Mouse (Mus musculus) embryonic facial prominence, embryonic 10.5 days (tissue): Measurements from ENCODE around the gene Phf10. TPM values are rescaled to one million over a fixed set of nuclear protein-coding genes. Genes with fewer than 3 reads are reported as not detected.
A peak's percentile ranks its signal among the peaks of the same experiment; 100 is the strongest.
"Not testable (repeated sequence)": the region's sequence is repeated elsewhere in the genome, so short reads cannot be mapped to it uniquely, and the experiment has no call there.

Source experiments
- DNase-seq: peaks from one replicate; pipeline ENCODE4 v3.0.0-alpha.2; 2017; ENCODE audit warnings: low spot score
- H3K27ac ChIP-seq: fragments of 300-500 bp; sonication (generic); replicated peaks from 2 replicates; pipeline ENCODE4 v1.5.1; 2016; ENCODE audit warnings: mild to moderate bottlenecking
- H3K27me3 ChIP-seq: fragments of 300-500 bp; sonication (generic); replicated peaks from 2 replicates; pipeline ENCODE4 v1.6.1; 2016; ENCODE audit warnings: low read depth, mild to moderate bottlenecking; ENCODE audit not compliant: poor library complexity, severe bottlenecking
- H3K36me3 ChIP-seq: fragments of 300-500 bp; sonication (generic); replicated peaks from 2 replicates; pipeline ENCODE4 v1.6.1; 2016; ENCODE audit warnings: mild to moderate bottlenecking, moderate library complexity
- H3K4me1 ChIP-seq: fragments of 300-500 bp; sonication (generic); 2 replicates; pipeline ENCODE4 v1.6.1; 2016
- H3K4me3 ChIP-seq: fragments of 300-500 bp; sonication (generic); 2 replicates; pipeline ENCODE4 v1.5.1; 2016; ENCODE audit warnings: mild to moderate bottlenecking, moderate library complexity
- H3K9me3 ChIP-seq: fragments of 300-500 bp; sonication (generic); 2 replicates; pipeline ENCODE4 v1.6.1; 2016; ENCODE audit warnings: mild to moderate bottlenecking
- WGBS: fragments of 180-500 bp; shearing (Covaris S2); methylation state at CpG from one replicate; pipeline ENCODE4 v1.1.7; 2016; 5-methylcytosine and 5-hydroxymethylcytosine counted together
- polyA plus RNA-seq: library from polyadenylated mRNA; unstranded; fragments of >200 nt; fragmentation: Nextera tagmentation; extraction: Ambion mirVana; gene quantifications from 2 replicates; pipeline ENCODE4 v1.2.1, GENCODE M21; 2016

Phf10 gene
- polyA plus RNA-seq, 1 experiment from 2014 or later = 33.8 TPM

GRCm38 (mm10) chr17:14961557-14962154, 583 bp upstream of the Phf10 start:
- not testable (repeated sequence) for H3K27me3 ChIP-seq, H3K4me3 ChIP-seq, H3K36me3 ChIP-seq, H3K9me3 ChIP-seq, DNase-seq, H3K27ac ChIP-seq
- WGBS = no CpG with 5 or more reads among the region's 44 CpGs
- peaks cover 12% of the 10 kb centered on the region for H3K4me1 ChIP-seq

- peaks cover 12% of the 10 kb centered on the region for H3K4me1 ChIP-seq
- peak; percentile 50 for DNase-seq
These were observed 553 bp downstream of the Phf10 start for GRCm38 (mm10) chr17:14960520-14960919.

GRCm38 (mm10) chr17:14959979-14960378, 1.1 kb downstream of the Phf10 start:
- peaks cover 9% of the 10 kb centered on the region for H3K36me3 ChIP-seq
- no peaks in the 10 kb centered on the region for H3K27me3 ChIP-seq
- 30% methylated on average over 3 of the region's 3 CpGs for WGBS
- H3K27ac ChIP-seq = no peak overlapping the region
- no peak for DNase-seq
- peak overlapping the region; percentile 79 for H3K4me3 ChIP-seq
- peaks cover 12% of the 10 kb centered on the region for H3K4me1 ChIP-seq
- no peaks in the 10 kb centered on the region for H3K9me3 ChIP-seq

More at GRCm38 (mm10) chr17:14960520-14960919, 553 bp downstream of the Phf10 start:
- Histone ChIP-seq H3K36me3 (peaks cover 9% of the 10 kb centered on the region), H3K9me3 (no peaks in the 10 kb centered on the region), H3K27ac (peak overlapping the region; percentile 87), H3K27me3 (no peaks in the 10 kb centered on the region), H3K4me3 (peak overlapping the region; percentile 79)
- under 1% methylated on average over 22 of the region's 23 CpGs for WGBS

DNA sequence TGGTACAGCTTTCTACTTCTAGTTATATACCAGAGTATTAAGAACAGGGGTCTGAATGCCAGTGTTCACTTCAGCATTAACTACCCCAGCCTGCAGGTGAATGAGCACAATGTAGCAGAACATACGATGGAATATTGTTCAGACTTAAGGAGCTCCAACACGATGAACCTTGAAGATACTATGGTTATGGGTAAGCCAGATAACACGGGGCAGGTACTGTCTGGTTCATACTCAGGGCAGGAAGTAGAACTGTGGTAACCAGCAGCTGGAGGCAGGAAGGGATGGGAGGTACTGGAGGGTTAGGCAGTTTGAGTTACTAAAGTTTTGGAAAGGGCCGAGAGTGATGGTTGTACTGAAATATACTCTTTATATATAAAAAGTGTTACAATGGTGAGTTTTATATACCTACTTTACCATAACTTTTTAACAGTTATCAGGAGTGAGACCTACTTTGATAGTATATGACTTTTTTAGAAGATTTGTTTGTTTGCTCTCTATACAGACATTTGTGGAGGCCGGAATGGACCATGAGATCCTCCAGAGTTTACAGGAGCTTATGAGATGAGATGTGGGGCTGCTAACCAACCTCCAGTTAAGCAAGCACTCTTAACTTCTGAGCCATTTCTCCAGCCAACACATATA, 2.3 kb downstream of the Phf10 start:
- Histone ChIP-seq H3K4me1 (peaks cover 12% of the 10 kb centered on the region), H3K9me3 (no peaks in the 10 kb centered on the region), H3K27me3 (no peaks in the 10 kb centered on the region), H3K36me3 (peaks cover 19% of the 10 kb centered on the region), H3K27ac (no peak overlapping the region), H3K4me3 (no peak overlapping the region)
- 91% methylated on average over 5 of the region's 5 CpGs for WGBS
- no peak for DNase-seq

DNA sequence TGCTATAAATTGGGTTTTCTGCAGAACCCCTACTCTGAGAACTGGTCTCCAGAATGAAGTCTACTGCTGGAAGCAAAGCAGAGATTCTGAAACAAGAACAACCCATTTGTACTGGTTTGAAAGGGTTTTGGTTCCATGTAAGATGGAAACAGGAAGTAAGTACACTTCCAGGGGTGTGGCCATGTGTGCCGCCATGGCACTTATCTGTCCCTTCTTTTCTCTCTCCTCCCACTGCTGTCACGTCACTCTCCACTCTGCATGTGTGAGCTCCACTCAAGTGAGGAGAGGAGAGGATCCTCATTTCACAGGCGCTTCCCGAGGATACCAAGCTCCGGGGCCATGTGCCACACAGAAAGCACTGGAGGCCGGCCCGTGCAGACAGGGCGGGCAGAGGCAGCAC, 7.6 kb downstream of the Phf10 start:
- no peak overlapping the region for H3K27ac ChIP-seq
- H3K4me3 ChIP-seq = no peak overlapping the region
- DNase-seq = no peak
- H3K36me3 ChIP-seq = peaks cover 63% of the 10 kb centered on the region
- 91% methylated on average over 8 of the region's 8 CpGs for WGBS
- no peaks in the 10 kb centered on the region for H3K27me3 ChIP-seq
- H3K4me1 ChIP-seq = no peaks in the 10 kb centered on the region
- H3K9me3 ChIP-seq = no peaks in the 10 kb centered on the region

DNA sequence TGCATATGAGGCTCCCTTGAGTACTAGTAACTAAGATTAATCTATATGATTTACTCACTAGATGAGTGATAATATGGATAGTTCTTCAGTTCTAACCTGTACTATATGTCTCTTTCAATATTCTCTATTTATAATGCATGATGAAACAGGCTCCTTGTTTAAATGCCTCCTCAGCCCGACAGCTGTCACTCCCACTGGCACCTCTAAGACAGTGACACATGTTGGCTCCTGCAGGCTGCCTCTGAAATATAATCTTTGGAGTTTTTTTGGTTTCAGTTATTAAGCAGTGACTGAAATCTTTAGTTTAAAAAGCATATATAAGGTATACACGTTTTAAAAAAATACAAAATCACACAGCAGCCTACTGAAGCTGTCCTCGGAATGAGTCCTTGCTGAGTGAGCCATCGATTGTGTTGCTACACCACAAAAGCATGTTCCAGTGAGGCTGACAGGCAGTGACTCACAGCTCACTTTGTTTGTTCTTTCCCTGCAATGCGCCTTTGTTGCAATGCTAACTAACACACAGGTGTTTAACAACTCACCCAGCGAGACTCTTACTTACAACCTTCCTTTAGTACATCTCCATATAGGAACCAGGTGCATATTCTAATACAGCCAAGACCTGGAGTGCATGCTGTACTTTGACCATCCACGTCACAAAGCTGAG, 11.8 kb downstream of the Phf10 start:
- Histone ChIP-seq H3K27ac (no peak overlapping the region), H3K9me3 (no peaks in the 10 kb centered on the region), H3K27me3 (no peaks in the 10 kb centered on the region), H3K4me3 (no peak overlapping the region), H3K4me1 (peaks cover 4% of the 10 kb centered on the region), H3K36me3 (peaks cover 89% of the 10 kb centered on the region)
- 89% methylated on average over 7 of the region's 7 CpGs for WGBS
- DNase-seq = no peak

- H3K4me3 ChIP-seq = peak overlapping the region; percentile 93
- H3K36me3 ChIP-seq = peaks cover 47% of the 10 kb centered on the region
- H3K4me1 ChIP-seq = peaks cover 21% of the 10 kb centered on the region
- no peak for DNase-seq
- H3K9me3 ChIP-seq = no peaks in the 10 kb centered on the region
- no peaks in the 10 kb centered on the region for H3K27me3 ChIP-seq
- 91% methylated on average over 1 of the region's 1 CpGs for WGBS
- no peak overlapping the region for H3K27ac ChIP-seq
These were observed 16.5 kb downstream of the Phf10 start for GRCm38 (mm10) chr17:14944551-14944950.

DNA sequence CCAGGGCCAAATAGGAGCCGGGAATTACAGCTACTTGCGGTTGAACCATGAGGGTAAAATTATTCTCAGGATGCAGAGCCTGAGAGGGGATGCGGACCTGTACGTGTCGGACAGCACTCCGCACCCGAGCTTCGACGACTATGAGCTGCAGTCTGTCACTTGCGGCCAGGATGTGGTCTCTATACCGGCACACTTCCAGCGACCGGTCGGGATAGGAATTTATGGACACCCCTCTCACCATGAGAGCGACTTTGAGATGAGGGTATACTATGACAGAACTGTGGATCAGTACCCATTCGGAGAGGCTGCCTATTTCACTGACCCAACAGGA, 17.4 kb downstream of the Phf10 start:
- Histone ChIP-seq H3K27me3 (no peaks in the 10 kb centered on the region), H3K4me3 (peak overlapping the region; percentile 93), H3K36me3 (peaks cover 39% of the 10 kb centered on the region), H3K4me1 (peaks cover 21% of the 10 kb centered on the region), H3K9me3 (no peaks in the 10 kb centered on the region), H3K27ac (peak overlapping the region; percentile 80)
- no peak for DNase-seq
- WGBS = 24% methylated on average over 16 of the region's 16 CpGs

DNA sequence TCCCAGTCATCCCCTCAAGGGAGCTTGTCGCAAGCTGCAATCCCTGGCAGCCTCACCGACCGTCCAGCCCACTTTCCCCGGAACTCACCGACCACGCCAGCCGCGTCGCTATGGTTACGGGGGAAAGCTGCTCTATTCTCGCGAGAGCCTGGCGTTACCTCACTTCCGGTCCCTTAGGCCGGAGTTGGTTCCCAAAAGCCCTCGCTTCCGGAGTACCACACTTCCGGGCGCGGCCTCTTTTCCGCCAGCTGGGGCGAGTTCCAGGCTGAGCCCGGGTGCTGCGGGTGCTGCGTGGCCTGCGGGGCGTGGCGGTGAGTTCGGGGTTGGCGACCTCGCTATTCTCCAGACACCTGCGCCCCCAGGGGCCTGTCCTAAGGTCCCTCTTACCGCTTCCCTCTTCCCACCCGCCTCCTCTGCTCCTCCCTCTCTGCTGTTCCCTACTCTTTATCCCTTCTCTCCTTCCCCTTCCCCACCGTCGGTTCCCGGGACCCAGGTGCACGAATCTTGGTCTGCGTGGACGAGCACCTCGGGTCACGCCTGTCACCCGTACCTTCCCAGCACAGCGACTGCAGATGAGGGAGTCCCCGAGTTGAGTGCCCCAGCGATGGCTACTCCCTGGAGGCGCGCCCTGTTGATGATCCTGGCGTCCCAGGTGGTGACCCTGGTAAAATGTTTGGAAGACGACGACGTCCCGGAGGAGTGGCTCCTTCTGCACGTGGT, 17.9 kb downstream of the Phf10 start, which contains the start of the genes Wdr27 and 1600012H06Rik:
Gene Wdr27, minus strand, starts transcription at position 150 of the 720 bp plus-strand sequence.
Gene 1600012H06Rik, plus strand, starts transcription at position 176 of the 720 bp plus-strand sequence.
- DNase-seq = peak; percentile 98
- Histone ChIP-seq H3K9me3 (no peaks in the 10 kb centered on the region), H3K4me1 (peaks cover 21% of the 10 kb centered on the region), H3K4me3 (peak within 1 kb of the TSS; percentile 93), H3K27ac (peak within 1 kb of the TSS; percentile 80), H3K36me3 (peaks cover 33% of the 10 kb centered on the region), H3K27me3 (no peaks in the 10 kb centered on the region)
- under 1% methylated on average over 54 of the region's 54 CpGs for WGBS

GRCm38 (mm10) chr17:14942181-14942580, 18.9 kb downstream of the Phf10 start:
- not testable (repeated sequence) for H3K27ac ChIP-seq, DNase-seq, H3K9me3 ChIP-seq, H3K27me3 ChIP-seq
- WGBS = 67% methylated on average over 6 of the region's 6 CpGs
- Histone ChIP-seq H3K4me3 (peak overlapping the region; percentile 93), H3K36me3 (peaks cover 28% of the 10 kb centered on the region), H3K4me1 (peaks cover 21% of the 10 kb centered on the region)

- no peak for DNase-seq
- Histone ChIP-seq H3K9me3 (no peaks in the 10 kb centered on the region), H3K36me3 (no peaks in the 10 kb centered on the region), H3K27me3 (no peaks in the 10 kb centered on the region), H3K4me3 (no peak overlapping the region), H3K27ac (no peak overlapping the region), H3K4me1 (no peaks in the 10 kb centered on the region)
- WGBS = 73% methylated on average over 5 of the region's 5 CpGs
These were observed 25.1 kb downstream of the Phf10 start for GRCm38 (mm10) chr17:14935841-14936605.

DNA sequence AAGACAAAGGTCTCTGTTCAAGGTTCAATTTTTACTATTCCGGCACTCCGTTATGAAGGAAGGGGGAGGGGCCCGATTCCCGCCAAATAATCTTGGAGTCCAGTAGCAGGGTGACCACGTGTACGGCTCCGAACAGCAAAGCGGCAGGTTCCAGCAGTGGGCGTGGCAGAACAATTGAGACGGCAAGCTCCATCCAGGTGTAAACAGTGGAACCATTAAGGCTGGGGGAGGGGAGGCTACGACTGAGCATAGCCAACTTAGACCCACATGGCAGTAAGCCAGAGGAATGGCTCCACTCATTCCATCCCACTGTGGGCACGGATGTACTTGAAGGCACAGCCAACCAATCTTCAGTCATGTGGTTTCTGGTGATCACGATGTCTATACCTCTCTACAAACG, 25.8 kb downstream of the Phf10 start:
- not testable (repeated sequence) for H3K27ac ChIP-seq, H3K36me3 ChIP-seq, H3K9me3 ChIP-seq, DNase-seq, H3K4me1 ChIP-seq, H3K4me3 ChIP-seq, H3K27me3 ChIP-seq
- WGBS = 88% methylated on average over 14 of the region's 14 CpGs
